Mouse (Mus musculus): Measurements from ENCODE around the gene Zfp275. TPM values are rescaled to one million over a fixed set of nuclear protein-coding genes. Genes with fewer than 3 reads are reported as not detected.

Gene Zfp275
- total RNA-seq, 2 experiments from 2014 or later, result 24.3 to 26.3 TPM

GRCm38 (mm10) chrX:73401616-73402015 is 59.2 kb downstream of the Zfp275 start:
- DNase-seq (ENCODE audit: low spot score in 2 of 2), result no peak

Other genes with a start within 250 kb of the Zfp275 start
- under 1 TPM; 0.54 to 0.88 TPM for gene Xlr3a, start 245.5 kb upstream of the Zfp275 start, total RNA-seq (2021)
- under 1 TPM in 1 of 2 experiments, not detected in 1; 0.15 TPM for gene Gm14685, start 225.6 kb upstream of the Zfp275 start, total RNA-seq (2021)
- not detected for gene Xlr5b, start 193.8 kb upstream of the Zfp275 start, total RNA-seq (2021)
- gene DXBay18, start 193.2 kb upstream of the Zfp275 start, total RNA-seq (2021), result not detected
- gene Spin2d, start 165.6 kb upstream of the Zfp275 start, total RNA-seq (2021), result not detected
- 10 to 100 TPM in 1 of 2 experiments, under 1 TPM in 1; 0.93 to 11.6 TPM for gene Xlr3b, start 150.4 kb upstream of the Zfp275 start, total RNA-seq (2021)
- under 1 TPM in 1 of 2 experiments, not detected in 1; 0.20 TPM for gene Xlr4b, start 128.3 kb upstream of the Zfp275 start, total RNA-seq (2021)
- gene F8a, start 114.3 kb upstream of the Zfp275 start, total RNA-seq (2021), result 1 to 10 TPM; 6.8 to 7.2 TPM
- under 1 TPM in 1 of 2 experiments, not detected in 1; 0.49 TPM for gene Xlr4c, start 99.5 kb upstream of the Zfp275 start, total RNA-seq (2021)
- gene Xlr3c, start 77.2 kb upstream of the Zfp275 start, total RNA-seq (2021), result not detected
- gene Xlr5a, start 49.6 kb upstream of the Zfp275 start, total RNA-seq (2021), result not detected
- not detected for gene Xlr5c, start 49.6 kb upstream of the Zfp275 start, total RNA-seq (2021)
- gene Gm45015, start 5.8 kb upstream of the Zfp275 start, total RNA-seq (2021), result not detected
- gene Gm18336, start 56.1 kb downstream of the Zfp275 start, total RNA-seq (2021), result not detected
- gene Zfp92, start 68.5 kb downstream of the Zfp275 start, total RNA-seq (2021), result not detected
- gene Trex2, start 92.7 kb downstream of the Zfp275 start, total RNA-seq (2021), result not detected
- 10 to 100 TPM; 23.3 to 27.7 TPM for gene Haus7, start 116.4 kb downstream of the Zfp275 start, total RNA-seq (2021)
- gene Bgn, start 141.0 kb downstream of the Zfp275 start, total RNA-seq (2021), result 100 to 1,000 TPM; 487 to 574 TPM
- gene Atp2b3, start 160.5 kb downstream of the Zfp275 start, total RNA-seq (2021), result 1 to 10 TPM; 4.6 to 9.7 TPM